Mouse (Mus musculus): ENCODE measurements around the gene Tkt. TPM values are rescaled to one million over a fixed set of nuclear protein-coding genes. Genes with fewer than 3 reads are reported as not detected.

The Tkt gene
- polyA plus RNA-seq (2014; fragmentation: Nextera tagmentation; extraction: Ambion mirVana): 117 and 150 TPM in 2 replicates

- DNase-seq (ENCODE audit: low spot score): peak; percentile 61
- Histone ChIP-seq H3K27ac (replicated peaks; ENCODE audit: low read depth, low read length) (peak within 1 kb of the TSS; percentile 70), H3K27me3 (ENCODE audit: control insufficient read depth, insufficient read depth, low read length) (no peaks in the 10 kb centered on the region), H3K4me1 (ENCODE audit: control insufficient read depth, insufficient read depth, low read length) (peaks cover 14% of the 10 kb centered on the region), H3K4me3 (ENCODE audit: low read depth, low read length) (peak within 1 kb of the TSS; percentile 67), H3K36me3 (ENCODE audit: control insufficient read depth, insufficient read depth, low read length) (no peaks in the 10 kb centered on the region), H3K9me3 (ENCODE audit: control insufficient read depth, low read length) (no peaks in the 10 kb centered on the region), H3K4me2 (ENCODE audit: low read depth, severe bottlenecking) (peak within 1 kb of the TSS; percentile 92), H3K9ac (ENCODE audit: low read length) (peak within 1 kb of the TSS; percentile 86)
- peak; percentile 38; the same call in 1 of the 2 replicates for ATAC-seq (ENCODE audit: insufficient number of reproducible peaks, low FRiP score, low TSS enrichment, low read depth)
- WGBS: 30% methylated on average over 8 of the region's 8 CpGs
Measured at GRCm38 (mm10) chr14:30548131-30548720, at the start of gene Tkt. Tkt (plus strand) TSS chr14:30548359.

- Histone ChIP-seq H3K27me3 (ENCODE audit: control insufficient read depth, insufficient read depth, low read length) (no peaks in the 10 kb centered on the region), H3K4me2 (ENCODE audit: low read depth, severe bottlenecking) (no peak overlapping the region), H3K27ac (replicated peaks; ENCODE audit: low read depth, low read length) (no peak overlapping the region), H3K36me3 (ENCODE audit: control insufficient read depth, insufficient read depth, low read length) (peaks cover 2% of the 10 kb centered on the region; the same call in 1 of the 2 replicates), H3K4me1 (ENCODE audit: control insufficient read depth, insufficient read depth, low read length) (no peaks in the 10 kb centered on the region), H3K4me3 (ENCODE audit: low read depth, low read length) (no peak overlapping the region), H3K9ac (ENCODE audit: low read length) (no peak overlapping the region), H3K9me3 (ENCODE audit: control insufficient read depth, low read length) (no peaks in the 10 kb centered on the region)
- ATAC-seq (ENCODE audit: insufficient number of reproducible peaks, low FRiP score, low TSS enrichment, low read depth) (no peak), DNase-seq (ENCODE audit: low spot score) (no peak)
- WGBS: 83% methylated on average over 5 of the region's 5 CpGs
Measured at GRCm38 (mm10) chr14:30504990-30505389, 43.2 kb upstream of the Tkt start.

DNA sequence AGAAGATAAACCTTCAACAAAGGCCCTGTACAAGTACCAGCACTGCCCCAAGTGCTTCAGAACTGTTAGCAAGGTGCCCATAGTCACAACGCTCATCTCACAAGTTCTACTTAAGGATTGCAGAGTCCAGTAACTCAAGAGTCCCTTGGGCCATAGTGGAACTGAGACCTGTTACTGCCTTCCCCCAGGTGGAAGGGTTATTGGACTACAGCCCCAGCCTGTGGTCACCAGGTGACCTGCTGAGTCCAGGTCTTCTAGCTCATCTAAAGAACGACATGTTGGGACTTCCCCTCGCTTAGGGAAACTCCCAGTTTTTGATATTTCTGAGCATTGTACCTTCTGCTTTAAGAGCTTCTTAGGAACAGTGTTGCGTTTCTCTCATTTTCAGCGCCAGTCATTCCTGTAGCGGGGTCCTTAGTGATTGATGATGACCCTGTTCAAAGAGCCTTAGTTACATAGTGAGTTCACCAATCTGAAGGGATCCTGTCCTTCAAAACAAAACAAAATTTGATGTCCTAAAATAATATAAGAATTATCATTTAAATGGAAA lies 37.9 kb upstream of the Tkt start:
- H3K36me3 ChIP-seq (ENCODE audit: control insufficient read depth, insufficient read depth, low read length): peaks cover 8% of the 10 kb centered on the region; the same call in 1 of the 2 replicates
- 96% methylated on average over 6 of the region's 6 CpGs for WGBS

DNA sequence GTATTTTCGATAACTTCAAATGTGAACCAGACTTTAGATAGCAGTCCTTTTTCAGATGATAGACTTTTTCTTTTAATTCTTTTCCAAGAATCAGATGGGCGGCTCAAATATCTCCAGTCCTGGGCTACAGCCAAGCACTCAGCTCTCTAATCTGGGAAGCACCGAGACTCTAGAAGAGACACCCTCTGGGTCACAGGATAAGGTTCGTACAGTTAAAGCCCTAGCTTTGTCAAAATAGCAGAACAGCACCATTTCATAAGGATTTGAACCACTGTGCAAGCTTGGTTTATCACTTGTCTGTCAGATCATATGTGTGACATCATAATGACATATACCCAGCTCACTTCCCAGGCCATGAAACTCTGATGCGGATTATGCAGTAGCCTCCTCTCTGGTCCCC lies 35.3 kb upstream of the Tkt start:
- no peak for DNase-seq (ENCODE audit: low spot score)
- WGBS: 93% methylated on average over 5 of the region's 5 CpGs

More for the DNA sequence above, 37.9 kb upstream of the Tkt start:
- ATAC-seq (ENCODE audit: insufficient number of reproducible peaks, low FRiP score, low TSS enrichment, low read depth): no peak
- Histone ChIP-seq H3K27ac (replicated peaks; ENCODE audit: low read depth, low read length) (no peak overlapping the region), H3K4me3 (ENCODE audit: low read depth, low read length) (no peak overlapping the region), H3K4me1 (ENCODE audit: control insufficient read depth, insufficient read depth, low read length) (no peaks in the 10 kb centered on the region), H3K27me3 (ENCODE audit: control insufficient read depth, insufficient read depth, low read length) (no peaks in the 10 kb centered on the region), H3K4me2 (ENCODE audit: low read depth, severe bottlenecking) (no peak overlapping the region), H3K9me3 (ENCODE audit: control insufficient read depth, low read length) (no peaks in the 10 kb centered on the region), H3K9ac (ENCODE audit: low read length) (no peak overlapping the region)
- DNase-seq (ENCODE audit: low spot score): no peak

DNA sequence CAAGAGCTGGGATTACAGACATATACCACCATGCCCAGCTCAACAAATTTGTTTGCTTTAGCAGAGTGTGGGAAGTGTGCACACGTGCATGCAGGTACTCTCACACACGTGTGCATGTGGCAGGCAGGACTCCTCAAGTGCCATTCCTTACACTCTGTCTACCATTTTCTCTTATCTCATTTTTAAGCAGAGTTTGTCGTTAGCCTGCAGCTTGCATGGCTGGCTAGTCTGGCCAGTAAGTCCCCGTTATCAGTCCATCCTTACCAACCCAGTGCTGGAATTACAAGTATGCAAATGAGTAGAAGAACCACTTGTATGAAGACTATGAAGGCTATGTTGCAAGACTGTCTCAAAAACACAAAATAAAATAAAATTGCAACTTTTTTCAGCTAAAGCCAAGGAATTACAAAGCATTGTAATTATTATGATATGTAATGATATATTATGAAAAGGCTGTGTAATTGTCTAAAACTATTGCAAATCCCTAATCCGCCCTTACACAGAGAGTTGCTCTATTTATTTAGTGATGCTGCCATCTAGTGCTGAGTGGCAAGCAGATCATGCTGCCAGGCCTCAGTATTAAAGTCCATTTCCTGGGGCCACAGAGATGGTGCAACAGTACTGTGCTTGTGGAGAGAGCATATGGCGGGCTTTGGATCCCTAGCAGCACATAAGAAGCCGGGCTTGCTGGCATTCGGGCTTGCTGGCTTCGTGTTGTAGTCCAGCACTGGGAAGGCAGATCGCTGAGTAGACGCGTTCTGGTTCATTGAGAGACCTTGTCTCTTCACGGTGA lies 32.0 kb upstream of the Tkt start:
- Histone ChIP-seq H3K27ac (replicated peaks; ENCODE audit: low read depth, low read length) (no peak overlapping the region), H3K4me2 (ENCODE audit: low read depth, severe bottlenecking) (no peak overlapping the region), H3K9ac (ENCODE audit: low read length) (no peak overlapping the region), H3K9me3 (ENCODE audit: control insufficient read depth, low read length) (no peaks in the 10 kb centered on the region), H3K4me1 (ENCODE audit: control insufficient read depth, insufficient read depth, low read length) (no peaks in the 10 kb centered on the region), H3K36me3 (ENCODE audit: control insufficient read depth, insufficient read depth, low read length) (peaks cover 13% of the 10 kb centered on the region; the same call in 1 of the 2 replicates), H3K4me3 (ENCODE audit: low read depth, low read length) (no peak overlapping the region), H3K27me3 (ENCODE audit: control insufficient read depth, insufficient read depth, low read length) (no peaks in the 10 kb centered on the region)
- 90% methylated on average over 13 of the region's 13 CpGs for WGBS
- no peak for DNase-seq (ENCODE audit: low spot score)
- ATAC-seq (ENCODE audit: insufficient number of reproducible peaks, low FRiP score, low TSS enrichment, low read depth): no peak

More for the DNA sequence above, 35.3 kb upstream of the Tkt start:
- H3K4me3 ChIP-seq (ENCODE audit: low read depth, low read length): no peak overlapping the region
- H3K27me3 ChIP-seq (ENCODE audit: control insufficient read depth, insufficient read depth, low read length): no peaks in the 10 kb centered on the region
- H3K4me1 ChIP-seq (ENCODE audit: control insufficient read depth, insufficient read depth, low read length): no peaks in the 10 kb centered on the region
- H3K4me2 ChIP-seq (ENCODE audit: low read depth, severe bottlenecking): no peak overlapping the region
- peaks cover 7% of the 10 kb centered on the region; the same call in 1 of the 2 replicates for H3K36me3 ChIP-seq (ENCODE audit: control insufficient read depth, insufficient read depth, low read length)
- no peak overlapping the region for H3K27ac ChIP-seq (replicated peaks; ENCODE audit: low read depth, low read length)
- H3K9me3 ChIP-seq (ENCODE audit: control insufficient read depth, low read length): no peaks in the 10 kb centered on the region
- no peak overlapping the region for H3K9ac ChIP-seq (ENCODE audit: low read length)
- no peak for ATAC-seq (ENCODE audit: insufficient number of reproducible peaks, low FRiP score, low TSS enrichment, low read depth)

DNA sequence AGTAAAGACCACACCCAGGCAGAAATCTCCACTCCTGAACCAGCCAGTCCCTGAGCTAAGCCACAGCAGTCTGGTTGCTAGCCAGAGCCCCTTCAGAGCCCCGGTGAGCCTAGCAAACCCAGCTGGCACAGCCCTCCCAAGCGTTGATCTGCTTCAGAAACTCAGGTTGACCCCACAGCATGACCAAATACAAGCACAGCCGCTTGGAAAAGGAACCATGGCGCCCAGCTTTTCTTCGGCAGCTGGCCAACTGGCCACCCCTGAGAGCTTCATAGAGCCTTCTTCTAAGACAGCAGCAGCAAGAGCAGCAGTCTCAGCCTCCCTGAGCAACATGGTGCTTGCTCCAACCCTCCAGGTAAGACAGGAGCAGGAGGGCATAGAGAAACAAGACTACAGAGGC lies 28.8 kb upstream of the Tkt start:
- DNase-seq (ENCODE audit: low spot score) (no peak), ATAC-seq (ENCODE audit: insufficient number of reproducible peaks, low FRiP score, low TSS enrichment, low read depth) (no peak)
- peaks cover 16% of the 10 kb centered on the region for H3K36me3 ChIP-seq (ENCODE audit: control insufficient read depth, insufficient read depth, low read length)
- H3K27ac ChIP-seq (replicated peaks; ENCODE audit: low read depth, low read length): no peak overlapping the region
- no peak overlapping the region for H3K9ac ChIP-seq (ENCODE audit: low read length)
- H3K9me3 ChIP-seq (ENCODE audit: control insufficient read depth, low read length): no peaks in the 10 kb centered on the region
- H3K27me3 ChIP-seq (ENCODE audit: control insufficient read depth, insufficient read depth, low read length): no peaks in the 10 kb centered on the region
- no peak overlapping the region for H3K4me3 ChIP-seq (ENCODE audit: low read depth, low read length)
- H3K4me1 ChIP-seq (ENCODE audit: control insufficient read depth, insufficient read depth, low read length): no peaks in the 10 kb centered on the region
- 87% methylated on average over 5 of the region's 5 CpGs for WGBS
- H3K4me2 ChIP-seq (ENCODE audit: low read depth, severe bottlenecking): no peak overlapping the region

- Histone ChIP-seq H3K27me3 (ENCODE audit: control insufficient read depth, insufficient read depth, low read length) (no peaks in the 10 kb centered on the region), H3K4me1 (ENCODE audit: control insufficient read depth, insufficient read depth, low read length) (no peaks in the 10 kb centered on the region), H3K4me3 (ENCODE audit: low read depth, low read length) (no peak overlapping the region), H3K9ac (ENCODE audit: low read length) (no peak overlapping the region), H3K27ac (replicated peaks; ENCODE audit: low read depth, low read length) (no peak overlapping the region), H3K4me2 (ENCODE audit: low read depth, severe bottlenecking) (no peak overlapping the region), H3K9me3 (ENCODE audit: control insufficient read depth, low read length) (no peaks in the 10 kb centered on the region), H3K36me3 (ENCODE audit: control insufficient read depth, insufficient read depth, low read length) (peaks cover 22% of the 10 kb centered on the region)
- 89% methylated on average over 6 of the region's 6 CpGs for WGBS
- DNase-seq (ENCODE audit: low spot score) (no peak), ATAC-seq (ENCODE audit: insufficient number of reproducible peaks, low FRiP score, low TSS enrichment, low read depth) (no peak)
Measured at GRCm38 (mm10) chr14:30523356-30523755, 24.8 kb upstream of the Tkt start.

GRCm38 (mm10) chr14:30528392-30528791 lies 19.8 kb upstream of the Tkt start:
- H3K4me2 ChIP-seq (ENCODE audit: low read depth, severe bottlenecking): no peak overlapping the region
- H3K27me3 ChIP-seq (ENCODE audit: control insufficient read depth, insufficient read depth, low read length): no peaks in the 10 kb centered on the region
- H3K4me3 ChIP-seq (ENCODE audit: low read depth, low read length): no peak overlapping the region
- ATAC-seq (ENCODE audit: insufficient number of reproducible peaks, low FRiP score, low TSS enrichment, low read depth): no peak
- no peak for DNase-seq (ENCODE audit: low spot score)
- H3K27ac ChIP-seq (replicated peaks; ENCODE audit: low read depth, low read length): no peak overlapping the region
- WGBS: 84% methylated on average over 10 of the region's 10 CpGs
- H3K4me1 ChIP-seq (ENCODE audit: control insufficient read depth, insufficient read depth, low read length): no peaks in the 10 kb centered on the region
- peaks cover 12% of the 10 kb centered on the region; the same call in 1 of the 2 replicates for H3K36me3 ChIP-seq (ENCODE audit: control insufficient read depth, insufficient read depth, low read length)
- H3K9me3 ChIP-seq (ENCODE audit: control insufficient read depth, low read length): no peaks in the 10 kb centered on the region
- no peak overlapping the region for H3K9ac ChIP-seq (ENCODE audit: low read length)

All from limb, embryonic 11.5 days (tissue).